Mouse (Mus musculus) liver, embryonic 14.5 days (tissue): Measurements from ENCODE around the gene Prss8. TPM values are rescaled to one million over a fixed set of nuclear protein-coding genes. Genes with fewer than 3 reads are reported as not detected.

Source experiments
- ATAC-seq: fragments of 200-750 bp; cut with Nextera tagmentation; 2 replicates; pipeline ENCODE4 v1.8.0; 2017; ENCODE audit warnings: moderate number of reproducible peaks, mild to moderate bottlenecking, moderate library complexity; ENCODE audit not compliant: insufficient read depth
- DNase-seq, 3 experiments: peaks; one replicate each; pipeline ENCODE4 v3.0.0-alpha.2; 2012 to 2013; ENCODE audit warnings: low read depth in 3 of 3, low spot score in 3 of 3
- H3K27ac ChIP-seq: fragments of 300-500 bp; sonication (generic); 2 replicates; pipeline ENCODE4 v1.5.1; 2014; ENCODE audit warnings: moderate library complexity, mild to moderate bottlenecking, control low read depth, inconsistent platforms
- H3K27me3 ChIP-seq: fragments of 300-500 bp; sonication (generic); 2 replicates; pipeline ENCODE4 v1.6.1; 2014; ENCODE audit warnings: mild to moderate bottlenecking, low read length, moderate library complexity; ENCODE audit not compliant: control insufficient read depth, insufficient read depth
- H3K36me3 ChIP-seq: fragments of 300-500 bp; sonication (generic); replicated peaks from 2 replicates; pipeline ENCODE4 v1.6.1; 2014; ENCODE audit warnings: low read depth; ENCODE audit not compliant: control insufficient read depth, insufficient read depth
- H3K4me1 ChIP-seq, 2 experiments: fragments of 200-500 bp in 1 of 2; fragments of 300-500 bp in 1 of 2; sonication (generic) in 1 of 2; replicated peaks; 2 replicates each; pipeline ENCODE4 v1.6.1; 2012 to 2014; ENCODE audit warnings: antibody characterized with exemption in 1 of 2, inconsistent platforms in 1 of 2, low read length in 1 of 2; ENCODE audit not compliant: control insufficient read depth in 2 of 2, insufficient read depth in 2 of 2
- H3K4me2 ChIP-seq: fragments of 300-500 bp; sonication (generic); 2 replicates; pipeline ENCODE4 v1.6.1; 2014; ENCODE audit warnings: low read depth, mild to moderate bottlenecking, control low read depth, moderate library complexity
- H3K4me3 ChIP-seq, 2 experiments: fragments of 200-500 bp in 1 of 2; fragments of 300-500 bp in 1 of 2; sonication (generic) in 1 of 2; 2 replicates each; pipeline ENCODE4 v1.5.1; 2012 to 2014; ENCODE audit warnings: low read depth in 2 of 2, low read length in 2 of 2, mild to moderate bottlenecking in 2 of 2, control low read depth in 1 of 2, inconsistent platforms in 1 of 2, moderate library complexity in 1 of 2; ENCODE audit not compliant: insufficient read depth in 1 of 2
- H3K9ac ChIP-seq: fragments of 300-500 bp; sonication (generic); replicated peaks from 2 replicates; pipeline ENCODE4 v1.6.1; 2014; ENCODE audit warnings: mild to moderate bottlenecking, control low read depth, moderate library complexity
- H3K9me3 ChIP-seq: fragments of 300-500 bp; sonication (generic); 2 replicates; pipeline ENCODE4 v1.6.1; 2016; ENCODE audit warnings: low read length, mixed read lengths; ENCODE audit not compliant: control insufficient read depth
- CTCF ChIP-seq: IDR thresholded peaks from 2 replicates; pipeline ENCODE4 v1.5.1; 2016; ENCODE audit warnings: antibody characterized with exemption, low read depth, control low read depth
- EP300 ChIP-seq: IDR thresholded peaks from 2 replicates; pipeline ENCODE4 v1.6.1; 2016; ENCODE audit warnings: antibody characterized with exemption, low read depth
- WGBS: fragments of 180-500 bp; shearing (Covaris S2); extraction: QIAGEN DNeasy Blood & Tissue Kit; methylation state at CpG from one replicate; pipeline ENCODE4 v1.1.7; 2014; ENCODE audit not compliant: insufficient replicate concordance; 5-methylcytosine and 5-hydroxymethylcytosine counted together
- polyA plus RNA-seq, 2 experiments: library from polyadenylated mRNA; depleted of rRNA in 1 of 2; stranded (reverse) in 1 of 2; unstranded in 1 of 2; fragments of >200 nt; fragmentation: Nextera tagmentation in 1 of 2; extraction: Ambion mirVana in 1 of 2; gene quantifications; 2 replicates each; pipeline versions ENCODE4 v1.2.1 to v1.2.3; 2012 to 2014

The Prss8 gene
- polyA plus RNA-seq, 2 experiments: 8.3 to 9.8 TPM

DNA sequence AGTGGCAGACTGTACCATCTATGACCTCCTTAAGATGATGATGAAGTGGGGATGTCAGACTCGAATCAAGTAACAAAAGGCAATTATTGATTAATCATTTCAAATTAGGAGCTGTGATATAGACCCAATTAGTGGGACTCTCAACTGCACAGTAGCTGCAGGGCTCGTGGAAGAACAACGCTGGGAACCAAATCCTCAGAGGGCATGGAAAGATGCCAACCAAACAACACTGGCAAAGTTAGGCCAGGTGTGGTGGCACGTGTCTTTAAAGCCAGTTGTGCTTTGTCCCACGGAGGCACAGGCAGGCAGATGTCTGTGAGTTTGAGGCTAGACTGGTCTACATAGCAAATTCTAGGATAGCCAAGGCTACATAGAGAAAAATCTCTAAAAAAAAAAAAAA, 732 bp upstream of the Prss8 start:
- DNase-seq (no peak), ATAC-seq (no peak)
- no peaks in the 10 kb centered on the region for H3K36me3 ChIP-seq
- TF ChIP-seq CTCF (no peak), EP300 (no peak)
- no peak overlapping the region for H3K27ac ChIP-seq
- no peak overlapping the region for H3K9ac ChIP-seq
- H3K27me3 ChIP-seq: no peaks in the 10 kb centered on the region
- H3K9me3 ChIP-seq: no peaks in the 10 kb centered on the region
- no peak overlapping the region for H3K4me3 ChIP-seq
- H3K4me1 ChIP-seq: peaks cover 2 to 16% of the 10 kb centered on the region in 2 experiments; a peak in 3 of 4 replicates
- no peak overlapping the region for H3K4me2 ChIP-seq
- WGBS: 71% methylated on average over 5 of the region's 5 CpGs

DNA sequence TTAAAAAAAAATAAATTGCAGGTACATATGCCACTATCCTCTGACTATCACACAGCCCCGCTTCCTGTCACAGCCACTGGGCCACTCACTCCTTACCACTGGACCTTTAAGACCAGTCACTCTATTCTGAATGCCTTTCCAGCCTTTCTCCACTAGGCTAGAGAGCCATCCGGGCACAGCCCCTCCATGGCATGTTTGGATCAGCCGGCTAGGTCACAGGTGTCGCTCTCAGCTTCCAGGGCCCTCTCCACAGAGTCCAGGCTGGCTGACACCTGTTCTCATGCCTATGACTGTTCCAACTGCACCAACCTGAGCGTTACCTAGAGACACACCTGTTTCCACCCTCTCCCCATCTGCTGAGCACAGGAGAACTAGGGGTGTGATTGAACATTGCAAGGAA, 1.3 kb downstream of the Prss8 start:
- Histone ChIP-seq H3K4me1 (peaks cover 2 to 7% of the 10 kb centered on the region in 2 experiments; a peak in 3 of 4 replicates), H3K4me2 (peak overlapping the region; percentile 55), H3K4me3 (peak overlapping the region in 1 of 2 experiments; percentile 48; a peak in 2 of 4 replicates), H3K9me3 (no peaks in the 10 kb centered on the region), H3K27ac (no peak overlapping the region), H3K9ac (no peak overlapping the region), H3K27me3 (no peaks in the 10 kb centered on the region), H3K36me3 (no peaks in the 10 kb centered on the region; the same call in 1 of the 2 replicates)
- ATAC-seq: no peak
- no peak for DNase-seq
- 62% methylated on average over 5 of the region's 5 CpGs for WGBS
- TF ChIP-seq CTCF (no peak), EP300 (no peak)

- Histone ChIP-seq H3K9ac (no peak overlapping the region), H3K27me3 (no peaks in the 10 kb centered on the region), H3K4me2 (no peak overlapping the region), H3K27ac (no peak overlapping the region), H3K4me1 (peaks cover 2 to 7% of the 10 kb centered on the region in 2 experiments; a peak in 3 of 4 replicates), H3K4me3 (no peak overlapping the region), H3K36me3 (no peaks in the 10 kb centered on the region; the same call in none of the 2 replicates), H3K9me3 (no peaks in the 10 kb centered on the region)
- TF ChIP-seq CTCF: no peak
- no peak for TF ChIP-seq EP300
- DNase-seq (no peak), ATAC-seq (no peak)
- 82% methylated on average over 11 of the region's 11 CpGs for WGBS
Measured at GRCm38 (mm10) chr7:127927726-127928125, 2.2 kb downstream of the Prss8 start.

DNA sequence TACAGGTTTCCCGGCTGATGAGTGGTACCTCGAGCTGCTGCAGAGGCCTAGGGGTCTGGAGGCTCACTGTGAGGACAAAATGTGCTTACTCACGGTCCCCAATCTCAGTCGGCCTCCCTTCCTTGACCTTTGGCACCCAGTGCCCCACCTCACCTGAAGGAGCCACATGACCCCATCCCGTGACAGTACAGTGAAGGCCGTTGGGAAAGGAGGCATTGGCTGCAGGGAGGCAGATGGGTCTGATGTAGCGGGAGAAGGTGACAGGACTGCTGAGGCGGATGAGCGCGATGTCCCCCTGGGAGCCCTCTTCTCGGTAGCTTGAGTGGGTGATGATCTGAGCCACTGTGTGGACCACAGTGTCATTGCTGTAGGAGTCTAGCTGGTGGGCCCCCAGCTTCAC, 3.1 kb downstream of the Prss8 start:
- 78% methylated on average over 11 of the region's 11 CpGs for WGBS
- Histone ChIP-seq H3K9me3 (no peaks in the 10 kb centered on the region), H3K4me3 (no peak overlapping the region), H3K27ac (no peak overlapping the region), H3K9ac (no peak overlapping the region), H3K27me3 (no peaks in the 10 kb centered on the region), H3K36me3 (no peaks in the 10 kb centered on the region; the same call in none of the 2 replicates), H3K4me1 (peaks cover 2 to 14% of the 10 kb centered on the region in 2 experiments; a peak in 3 of 4 replicates), H3K4me2 (no peak overlapping the region)
- DNase-seq (no peak), ATAC-seq (no peak)
- no peak for TF ChIP-seq CTCF
- no peak for TF ChIP-seq EP300

GRCm38 (mm10) chr7:127926066-127926465, 3.8 kb downstream of the Prss8 start:
- Histone ChIP-seq H3K4me1 (peaks cover 2 to 14% of the 10 kb centered on the region in 2 experiments; a peak in 3 of 4 replicates), H3K9me3 (no peaks in the 10 kb centered on the region), H3K4me3 (no peak overlapping the region), H3K9ac (no peak overlapping the region), H3K27ac (no peak overlapping the region), H3K4me2 (no peak overlapping the region), H3K36me3 (no peaks in the 10 kb centered on the region; the same call in none of the 2 replicates), H3K27me3 (no peaks in the 10 kb centered on the region)
- ATAC-seq (no peak), DNase-seq (no peak)
- 85% methylated on average over 8 of the region's 8 CpGs for WGBS
- TF ChIP-seq CTCF: no peak
- no peak for TF ChIP-seq EP300
